Mouse (Mus musculus): ENCODE data around the gene Ank2.
"Not testable (repeated sequence)": the region's sequence is repeated elsewhere in the genome, so short reads cannot be mapped to it uniquely, and the experiment has no call there.

DNA sequence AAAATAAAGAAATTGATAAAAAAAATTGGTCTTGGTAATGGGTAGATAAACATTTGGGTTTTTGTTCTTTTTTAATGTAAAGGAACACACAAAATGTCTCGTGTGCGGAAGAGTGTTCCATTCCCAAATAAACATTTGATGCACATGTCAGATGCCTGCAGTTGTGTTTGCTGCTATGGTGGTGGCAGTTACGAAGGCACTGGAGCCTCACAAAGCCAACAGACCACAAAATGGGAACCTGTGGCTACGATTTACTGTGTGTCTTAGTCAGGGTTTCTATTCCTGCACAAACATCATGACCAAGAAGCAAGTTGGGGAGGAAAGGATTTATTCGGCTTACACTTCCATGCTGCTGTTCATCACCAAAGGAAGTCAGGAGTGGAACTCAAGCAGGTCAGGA lies 178.1 kb downstream of the Ank2 start:
- TF ChIP-seq CTCF (IDR thresholded peaks at IDR 0.05; ENCODE audit: low read depth, low read length); POLR2A (IDR thresholded peaks at IDR 0.05; ENCODE audit: borderline replicate concordance, low read depth, low read length): not testable (repeated sequence)
